Mouse (Mus musculus) frontal cortex, postnatal 14 days (tissue): ENCODE results near the gene Cfap298.

Experiments
- DNase-seq, 2 experiments: peaks; one replicate each; pipeline ENCODE4 v3.0.0; 2022; ENCODE audit warnings: low spot score in 2 of 2

The Cfap298 gene

DNA sequence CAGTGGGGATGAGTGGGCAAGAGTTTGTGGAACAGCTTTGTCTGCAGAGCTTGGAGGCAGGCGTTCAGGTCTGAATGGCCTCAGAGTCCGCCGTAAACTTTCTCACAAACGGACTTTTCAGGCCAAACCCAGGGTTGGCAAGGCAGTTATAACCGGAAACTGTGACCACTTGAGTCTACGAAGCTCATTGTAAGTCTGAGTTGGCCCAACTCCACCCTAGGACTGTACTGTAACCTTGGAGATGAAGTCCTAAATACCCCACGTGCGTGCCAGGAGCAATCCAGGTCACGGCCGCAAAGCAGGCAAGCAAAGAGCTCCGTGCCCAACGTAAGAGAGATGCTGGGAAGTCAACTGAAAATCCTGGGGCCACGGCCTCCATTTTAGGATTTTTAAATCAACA is 23.1 kb downstream of the Cfap298 start:
- DNase-seq = no peak

DNA sequence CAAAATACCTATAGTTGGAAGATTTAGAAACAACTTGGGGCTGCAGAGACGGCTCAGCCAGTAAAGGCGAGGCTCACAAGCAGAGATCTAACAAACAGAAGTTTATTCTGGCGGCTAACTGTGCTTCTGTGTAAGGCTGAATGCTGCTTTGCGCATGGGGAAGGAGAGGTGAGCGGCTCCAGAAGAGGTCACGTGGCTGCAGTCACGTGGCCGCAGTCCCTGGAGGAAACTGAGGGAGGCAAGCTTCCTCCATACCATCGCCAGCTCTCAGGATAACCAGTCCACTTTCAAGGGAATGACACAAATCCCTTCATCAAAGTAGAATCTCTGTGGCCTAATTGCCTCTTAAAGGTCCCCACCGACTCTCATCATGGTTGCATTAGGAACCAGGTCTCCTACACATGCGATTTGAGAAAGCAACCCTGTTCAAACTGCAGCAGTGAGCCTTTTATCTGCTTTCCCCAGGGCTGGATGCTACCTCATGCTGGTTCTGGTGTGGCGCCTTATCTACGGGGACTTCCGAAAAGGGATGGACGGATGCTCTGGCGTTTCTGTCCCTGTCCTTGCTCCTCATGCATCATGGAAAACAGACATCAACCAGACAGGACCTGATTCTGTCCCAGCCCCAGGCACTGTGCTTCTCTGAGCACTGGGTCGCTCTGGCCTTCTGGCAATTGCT is 23.9 kb downstream of the Cfap298 start:
- DNase-seq = no peak

DNA sequence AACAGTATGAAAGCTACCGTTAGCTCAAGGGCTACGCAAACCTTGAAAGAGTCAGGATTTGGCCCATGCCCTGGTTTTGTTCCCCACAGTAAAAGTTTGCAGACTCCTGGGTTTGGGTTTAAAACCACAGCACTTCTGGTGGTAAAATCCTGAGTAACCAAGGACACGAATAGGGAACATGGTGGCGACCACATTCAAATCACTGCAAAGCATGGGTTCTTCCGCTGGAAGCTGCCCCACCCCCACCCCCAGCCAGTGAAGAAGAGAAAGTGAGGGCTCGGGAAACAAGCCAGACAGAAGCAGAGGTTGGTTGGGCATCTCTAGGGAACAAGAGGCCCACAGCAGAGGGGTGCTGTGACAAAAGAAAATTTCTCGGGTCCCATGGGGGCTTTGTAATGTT is 27.7 kb downstream of the Cfap298 start:
- no peak for DNase-seq

GRCm38 (mm10) chr16:90903300-90903699 is 31.6 kb downstream of the Cfap298 start:
- no peak for DNase-seq

DNA sequence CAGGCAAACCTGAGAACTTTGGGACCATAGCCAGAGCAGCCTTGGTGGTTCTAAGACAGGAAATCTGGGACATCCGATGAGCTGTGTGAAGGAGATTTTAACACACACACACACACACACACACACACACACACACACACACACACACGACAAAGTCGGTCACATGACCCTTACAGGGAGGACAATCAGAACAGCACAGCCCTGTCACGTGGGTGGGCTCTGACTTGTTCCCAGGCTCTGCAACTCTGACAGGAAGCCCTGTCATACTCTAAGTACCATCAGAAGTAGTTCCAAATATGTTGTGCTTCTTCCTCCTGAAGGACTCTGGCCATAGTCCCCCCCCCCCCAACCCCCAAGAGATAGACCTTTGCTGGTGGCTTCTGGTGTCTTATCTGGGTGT is 33.5 kb downstream of the Cfap298 start:
- DNase-seq = no peak

DNA sequence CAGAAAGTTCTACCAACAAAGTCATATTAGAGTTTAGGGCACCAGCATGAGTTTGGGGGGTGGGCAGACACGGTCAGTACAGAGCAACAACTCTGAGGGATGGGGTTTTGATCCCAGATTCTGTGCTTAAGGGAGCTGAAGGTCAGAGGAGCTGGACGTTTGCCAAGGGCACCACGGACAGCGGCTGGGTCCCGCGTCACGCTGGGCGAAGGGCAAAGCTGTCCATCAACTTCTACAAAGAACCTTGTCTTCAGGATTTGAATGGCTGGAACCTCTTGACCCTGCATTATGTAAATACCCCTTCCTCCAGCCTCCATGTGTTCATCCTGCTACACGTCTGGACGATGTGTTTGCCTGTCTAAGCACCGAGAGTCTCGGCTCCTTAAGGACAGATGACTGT is 35.4 kb downstream of the Cfap298 start:
- DNase-seq = no peak

GRCm38 (mm10) chr16:90897651-90898050 is 37.3 kb downstream of the Cfap298 start:
- no peak for DNase-seq

DNA sequence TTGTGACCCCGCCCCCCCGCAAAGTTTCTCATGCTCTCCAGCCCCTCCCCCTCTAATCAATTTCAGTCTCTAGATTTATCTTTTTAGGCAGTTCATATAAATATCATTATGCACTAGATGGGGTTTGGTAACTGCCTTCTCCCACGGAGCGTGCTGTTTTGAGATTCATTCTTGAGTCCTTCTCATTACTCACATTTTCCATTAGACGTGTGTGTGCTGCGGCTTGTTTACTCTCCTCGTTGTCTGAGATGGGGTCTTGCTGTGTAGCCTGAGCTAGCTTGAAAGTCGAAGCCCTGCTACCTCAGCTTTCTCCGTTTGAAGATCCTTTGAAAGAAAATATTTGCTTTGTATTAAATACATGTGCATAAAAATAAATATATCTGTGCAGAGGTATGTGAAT is 41.1 kb downstream of the Cfap298 start:
- no peak for DNase-seq

- DNase-seq = no peak
Measured at GRCm38 (mm10) chr16:90893019-90893418, 41.9 kb downstream of the Cfap298 start.

GRCm38 (mm10) chr16:90892081-90892480 is 42.8 kb downstream of the Cfap298 start:
- no peak for DNase-seq

- no peak for DNase-seq
Measured at GRCm38 (mm10) chr16:90891601-90892000, 43.3 kb downstream of the Cfap298 start.

- DNase-seq = no peak
Measured at GRCm38 (mm10) chr16:90890683-90891082, 44.2 kb downstream of the Cfap298 start.

GRCm38 (mm10) chr16:90885781-90886565 is 48.9 kb downstream of the Cfap298 start:
- DNase-seq = no peak

- DNase-seq = no peak
Measured at GRCm38 (mm10) chr16:90885351-90885750, 49.6 kb downstream of the Cfap298 start.

DNA sequence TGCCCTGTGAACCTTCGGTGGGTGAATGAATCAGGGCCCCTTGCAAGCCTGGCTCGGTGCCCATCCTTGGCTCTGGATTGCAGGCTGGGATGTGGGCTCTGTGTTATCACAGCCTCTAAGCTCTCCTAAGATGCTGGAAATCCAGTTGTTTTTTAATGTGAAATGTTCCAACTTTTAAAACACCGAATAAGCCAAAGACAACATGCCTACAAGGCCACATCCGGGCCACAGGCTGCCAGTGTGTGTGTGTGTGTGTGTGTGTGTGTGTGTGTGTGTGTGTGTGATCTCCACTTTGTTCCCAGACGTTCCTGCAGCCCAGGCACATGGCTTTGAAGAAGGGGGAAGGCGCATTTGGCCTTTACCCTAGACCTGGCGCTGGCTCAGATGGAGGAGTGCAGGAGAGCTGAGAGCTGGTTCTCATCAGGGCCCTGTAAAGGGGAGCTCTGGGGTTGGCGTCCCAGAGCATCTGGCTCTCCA is 52.4 kb downstream of the Cfap298 start:
- DNase-seq = no peak

- no peak for DNase-seq
Measured at GRCm38 (mm10) chr16:90878135-90878860, 56.6 kb downstream of the Cfap298 start.
